Mouse (Mus musculus) limb, embryonic 13.5 days (tissue): ENCODE measurements around the gene Fhl2. TPM values are rescaled to one million over a fixed set of nuclear protein-coding genes. Genes with fewer than 3 reads are reported as not detected.
"Not testable (repeated sequence)": the region's sequence is repeated elsewhere in the genome, so short reads cannot be mapped to it uniquely, and the experiment has no call there.

Experiments used
- ATAC-seq: fragments of 200-750 bp; cut with Nextera tagmentation; 2 replicates; pipeline ENCODE4 v1.8.0; 2017; ENCODE audit warnings: low read depth, moderate number of reproducible peaks, moderate TSS enrichment; ENCODE audit not compliant: low FRiP score
- H3K27ac ChIP-seq: fragments of 300-500 bp; sonication (generic); 2 replicates; pipeline ENCODE4 v1.5.1; 2015; ENCODE audit warnings: inconsistent platforms, mild to moderate bottlenecking, moderate library complexity
- H3K27me3 ChIP-seq: fragments of 300-500 bp; sonication (generic); 2 replicates; pipeline ENCODE4 v1.6.1; 2015; ENCODE audit warnings: mild to moderate bottlenecking, inconsistent platforms
- H3K36me3 ChIP-seq: fragments of 300-500 bp; sonication (generic); 2 replicates; pipeline ENCODE4 v1.6.1; 2015; ENCODE audit warnings: inconsistent platforms, mild to moderate bottlenecking, moderate library complexity
- H3K4me1 ChIP-seq: fragments of 300-500 bp; sonication (generic); 2 replicates; pipeline ENCODE4 v1.6.1; 2015; ENCODE audit warnings: inconsistent platforms
- H3K4me2 ChIP-seq: fragments of 300-500 bp; sonication (generic); replicated peaks from 2 replicates; pipeline ENCODE4 v1.6.1; 2015; ENCODE audit warnings: inconsistent platforms, mild to moderate bottlenecking, moderate library complexity
- H3K4me3 ChIP-seq: fragments of 300-500 bp; sonication (generic); 2 replicates; pipeline ENCODE4 v1.5.1; 2015; ENCODE audit warnings: moderate library complexity, mild to moderate bottlenecking, inconsistent platforms
- H3K9ac ChIP-seq: fragments of 300-500 bp; sonication (generic); 2 replicates; pipeline ENCODE4 v1.6.1; 2015; ENCODE audit warnings: mild to moderate bottlenecking, inconsistent platforms
- H3K9me3 ChIP-seq: fragments of 300-500 bp; sonication (generic); 2 replicates; pipeline ENCODE4 v1.6.1; 2016; ENCODE audit warnings: inconsistent platforms
- WGBS: fragments of 180-500 bp; shearing (Covaris S2); methylation state at CpG from one replicate; pipeline ENCODE4 v1.1.7; 2015; 5-methylcytosine and 5-hydroxymethylcytosine counted together
- polyA plus RNA-seq: library from polyadenylated mRNA; unstranded; fragments of >200 nt; fragmentation: Nextera tagmentation; extraction: Ambion mirVana; gene quantifications from 2 replicates; pipeline ENCODE4 v1.2.1, GENCODE M21; 2015

Gene Fhl2
- polyA plus RNA-seq, 1 experiment from 2014 or later: 19.1 TPM

- no peaks in the 10 kb centered on the region for H3K9me3 ChIP-seq
- no peak overlapping the region for H3K9ac ChIP-seq
- no peaks in the 10 kb centered on the region for H3K27me3 ChIP-seq
- ATAC-seq: no peak
- no peak overlapping the region for H3K27ac ChIP-seq
- peaks cover 4% of the 10 kb centered on the region; the same call in 1 of the 2 replicates for H3K36me3 ChIP-seq
- no peaks in the 10 kb centered on the region for H3K4me1 ChIP-seq
- 84% methylated on average over 8 of the region's 8 CpGs for WGBS
- H3K4me3 ChIP-seq: no peak overlapping the region
- no peak overlapping the region for H3K4me2 ChIP-seq
Observed at GRCm38 (mm10) chr1:43144338-43144906, 52.4 kb downstream of the Fhl2 start.

- ATAC-seq: no peak
- Histone ChIP-seq H3K27ac (no peak overlapping the region), H3K9me3 (no peaks in the 10 kb centered on the region), H3K9ac (no peak overlapping the region), H3K36me3 (peaks cover 2% of the 10 kb centered on the region; the same call in 1 of the 2 replicates), H3K4me2 (no peak overlapping the region), H3K27me3 (no peaks in the 10 kb centered on the region), H3K4me1 (no peaks in the 10 kb centered on the region), H3K4me3 (no peak overlapping the region)
- 92% methylated on average over 4 of the region's 4 CpGs for WGBS
Observed at GRCm38 (mm10) chr1:43143791-43144190, 53.0 kb downstream of the Fhl2 start.

GRCm38 (mm10) chr1:43143284-43143683 is 53.5 kb downstream of the Fhl2 start:
- no peak overlapping the region for H3K9ac ChIP-seq
- no peak for ATAC-seq
- no peak overlapping the region for H3K27ac ChIP-seq
- no peak overlapping the region for H3K4me2 ChIP-seq
- H3K27me3 ChIP-seq: no peaks in the 10 kb centered on the region
- WGBS: 76% methylated on average over 4 of the region's 4 CpGs
- no peaks in the 10 kb centered on the region for H3K4me1 ChIP-seq
- no peak overlapping the region for H3K4me3 ChIP-seq
- peaks cover 2% of the 10 kb centered on the region; the same call in 1 of the 2 replicates for H3K36me3 ChIP-seq
- H3K9me3 ChIP-seq: no peaks in the 10 kb centered on the region

- Histone ChIP-seq H3K4me1 (no peaks in the 10 kb centered on the region), H3K9ac (no peak overlapping the region), H3K4me3 (no peak overlapping the region), H3K4me2 (no peak overlapping the region), H3K27ac (no peak overlapping the region), H3K9me3 (no peaks in the 10 kb centered on the region), H3K36me3 (0 out of 2 replicates have a peak, but pooled peaks cover 2% of the 10 kb centered on the region), H3K27me3 (no peaks in the 10 kb centered on the region)
- no peak for ATAC-seq
- WGBS: 73% methylated on average over 6 of the region's 6 CpGs
Observed at GRCm38 (mm10) chr1:43142849-43143248, 53.9 kb downstream of the Fhl2 start.

- no peak overlapping the region for H3K27ac ChIP-seq
- no peak for ATAC-seq
- 80% methylated on average over 11 of the region's 11 CpGs for WGBS
- H3K4me3 ChIP-seq: no peak overlapping the region
- H3K27me3 ChIP-seq: no peaks in the 10 kb centered on the region
- H3K4me2 ChIP-seq: no peak overlapping the region
- no peaks in the 10 kb centered on the region for H3K4me1 ChIP-seq
- no peaks in the 10 kb centered on the region for H3K9me3 ChIP-seq
- peaks cover 9% of the 10 kb centered on the region for H3K36me3 ChIP-seq
- H3K9ac ChIP-seq: no peak overlapping the region
Observed at GRCm38 (mm10) chr1:43141555-43141961, 55.2 kb downstream of the Fhl2 start.

GRCm38 (mm10) chr1:43139587-43140266 is 57.1 kb downstream of the Fhl2 start:
- Histone ChIP-seq H3K27me3 (no peaks in the 10 kb centered on the region), H3K9ac (no peak overlapping the region), H3K4me1 (no peaks in the 10 kb centered on the region), H3K27ac (no peak overlapping the region), H3K36me3 (peaks cover 13% of the 10 kb centered on the region), H3K9me3 (no peaks in the 10 kb centered on the region), H3K4me3 (no peak overlapping the region), H3K4me2 (no peak overlapping the region)
- ATAC-seq: peak; percentile 73
- WGBS: 52% methylated on average over 8 of the region's 8 CpGs

- ATAC-seq: no peak
- 73% methylated on average over 15 of the region's 15 CpGs for WGBS
Observed at GRCm38 (mm10) chr1:43138268-43138812, 58.4 kb downstream of the Fhl2 start.

GRCm38 (mm10) chr1:43137334-43137733 is 59.5 kb downstream of the Fhl2 start:
- H3K9ac ChIP-seq: no peak overlapping the region
- WGBS: 64% methylated on average over 5 of the region's 5 CpGs
- ATAC-seq: no peak
- no peaks in the 10 kb centered on the region for H3K27me3 ChIP-seq
- H3K4me2 ChIP-seq: no peak overlapping the region
- no peak overlapping the region for H3K4me3 ChIP-seq
- H3K4me1 ChIP-seq: no peaks in the 10 kb centered on the region
- peaks cover 13% of the 10 kb centered on the region for H3K36me3 ChIP-seq
- H3K27ac ChIP-seq: no peak overlapping the region
- no peaks in the 10 kb centered on the region for H3K9me3 ChIP-seq

More at GRCm38 (mm10) chr1:43138268-43138812, 58.4 kb downstream of the Fhl2 start:
- Histone ChIP-seq H3K36me3 (peaks cover 13% of the 10 kb centered on the region), H3K4me2 (no peak overlapping the region), H3K4me3 (no peak overlapping the region), H3K9ac (no peak overlapping the region), H3K27me3 (no peaks in the 10 kb centered on the region), H3K27ac (no peak overlapping the region), H3K4me1 (no peaks in the 10 kb centered on the region), H3K9me3 (no peaks in the 10 kb centered on the region)

- peaks cover 13% of the 10 kb centered on the region for H3K36me3 ChIP-seq
- H3K4me3 ChIP-seq, H3K9me3 ChIP-seq, H3K4me1 ChIP-seq, H3K27ac ChIP-seq, H3K27me3 ChIP-seq, H3K4me2 ChIP-seq, H3K9ac ChIP-seq, ATAC-seq: not testable (repeated sequence)
- WGBS: 70% methylated on average over 2 of the region's 2 CpGs
Observed at GRCm38 (mm10) chr1:43136488-43137029, 60.2 kb downstream of the Fhl2 start.

GRCm38 (mm10) chr1:43131591-43131990 is 65.2 kb downstream of the Fhl2 start:
- WGBS: 86% methylated on average over 9 of the region's 9 CpGs
- 0 out of 2 replicates have a peak, but pooled peaks cover 3% of the 10 kb centered on the region for H3K4me1 ChIP-seq
- H3K36me3 ChIP-seq: peaks cover 20% of the 10 kb centered on the region
- H3K27me3 ChIP-seq: no peaks in the 10 kb centered on the region
- H3K9ac ChIP-seq: no peak overlapping the region
- H3K4me2 ChIP-seq: no peak overlapping the region
- ATAC-seq: no peak
- H3K4me3 ChIP-seq: no peak overlapping the region
- H3K27ac ChIP-seq: no peak overlapping the region
- no peaks in the 10 kb centered on the region for H3K9me3 ChIP-seq

GRCm38 (mm10) chr1:43130219-43130981 is 66.4 kb downstream of the Fhl2 start:
- 81% methylated on average over 5 of the region's 5 CpGs for WGBS

More at GRCm38 (mm10) chr1:43130219-43130981, 66.4 kb downstream of the Fhl2 start:
- no peak for ATAC-seq
- Histone ChIP-seq H3K27me3 (no peaks in the 10 kb centered on the region), H3K4me2 (no peak overlapping the region), H3K36me3 (peaks cover 16% of the 10 kb centered on the region), H3K4me1 (0 out of 2 replicates have a peak, but pooled peaks cover 3% of the 10 kb centered on the region), H3K9me3 (no peaks in the 10 kb centered on the region), H3K9ac (no peak overlapping the region), H3K4me3 (no peak overlapping the region), H3K27ac (no peak overlapping the region)
